Mouse (Mus musculus) liver, postnatal 0 days (tissue): ENCODE results near the gene Itga10. TPM values are rescaled to one million over a fixed set of nuclear protein-coding genes. Genes with fewer than 3 reads are reported as not detected.

Source experiments
- ATAC-seq: fragments of 200-750 bp; cut with Nextera tagmentation; 2 replicates; pipeline ENCODE4 v1.8.0; 2017; ENCODE audit warnings: mild to moderate bottlenecking, moderate library complexity
- DNase-seq: peaks from one replicate; pipeline ENCODE4 v3.0.0-alpha.2; 2016
- H3K27ac ChIP-seq: fragments of 300-500 bp; sonication (generic); 2 replicates; pipeline ENCODE4 v1.5.1; 2014; ENCODE audit warnings: antibody characterized with exemption, moderate library complexity, mild to moderate bottlenecking, low read depth
- H3K27me3 ChIP-seq: fragments of 300-500 bp; sonication (generic); 2 replicates; pipeline ENCODE4 v1.6.1; 2014; ENCODE audit warnings: low read length, control low read depth, mixed read lengths; ENCODE audit not compliant: insufficient read depth
- H3K36me3 ChIP-seq: fragments of 300-500 bp; sonication (generic); replicated peaks from 2 replicates; pipeline ENCODE4 v1.6.1; 2014; ENCODE audit warnings: mild to moderate bottlenecking, control low read depth, low read length, moderate library complexity, mixed read lengths; ENCODE audit not compliant: insufficient read depth
- H3K4me1 ChIP-seq: fragments of 300-500 bp; sonication (generic); 2 replicates; pipeline ENCODE4 v1.6.1; 2014; ENCODE audit warnings: antibody characterized with exemption, mild to moderate bottlenecking, control low read depth; ENCODE audit not compliant: insufficient read depth
- H3K4me2 ChIP-seq: fragments of 300-500 bp; sonication (generic); 2 replicates; pipeline ENCODE4 v1.6.1; 2014; ENCODE audit warnings: low read depth, mild to moderate bottlenecking, low read length, moderate library complexity, mixed read lengths
- H3K4me3 ChIP-seq: fragments of 300-500 bp; sonication (generic); 2 replicates; pipeline ENCODE4 v1.5.1; 2014; ENCODE audit warnings: low read depth, low read length
- H3K9ac ChIP-seq: fragments of 300-500 bp; sonication (generic); replicated peaks from 2 replicates; pipeline ENCODE4 v1.6.1; 2014; ENCODE audit warnings: mild to moderate bottlenecking, moderate library complexity
- H3K9me3 ChIP-seq: fragments of 300-500 bp; sonication (generic); 2 replicates; pipeline ENCODE4 v1.6.1; 2016; ENCODE audit warnings: mild to moderate bottlenecking, control low read depth, low read length, mixed read lengths
- CTCF ChIP-seq: sonication (generic); IDR thresholded peaks from 2 replicates; pipeline ENCODE4 v1.5.1; 2016; ENCODE audit warnings: antibody characterized with exemption, low read depth
- EP300 ChIP-seq: IDR thresholded peaks from 2 replicates; pipeline ENCODE4 v1.6.1; 2016; ENCODE audit warnings: antibody characterized with exemption, low read depth, mild to moderate bottlenecking
- WGBS: fragments of 180-500 bp; shearing (Covaris S2); extraction: QIAGEN DNeasy Blood & Tissue Kit; methylation state at CpG from one replicate; pipeline ENCODE4 v1.1.7; 2014; ENCODE audit not compliant: insufficient replicate concordance; 5-methylcytosine and 5-hydroxymethylcytosine counted together
- polyA plus RNA-seq: library from polyadenylated mRNA; unstranded; fragments of >200 nt; fragmentation: Nextera tagmentation; extraction: Ambion mirVana; gene quantifications from 2 replicates; pipeline ENCODE4 v1.2.1, GENCODE M21; 2015

Itga10 gene
- polyA plus RNA-seq, 1 experiment from 2014 or later, result 0.05 TPM

DNA sequence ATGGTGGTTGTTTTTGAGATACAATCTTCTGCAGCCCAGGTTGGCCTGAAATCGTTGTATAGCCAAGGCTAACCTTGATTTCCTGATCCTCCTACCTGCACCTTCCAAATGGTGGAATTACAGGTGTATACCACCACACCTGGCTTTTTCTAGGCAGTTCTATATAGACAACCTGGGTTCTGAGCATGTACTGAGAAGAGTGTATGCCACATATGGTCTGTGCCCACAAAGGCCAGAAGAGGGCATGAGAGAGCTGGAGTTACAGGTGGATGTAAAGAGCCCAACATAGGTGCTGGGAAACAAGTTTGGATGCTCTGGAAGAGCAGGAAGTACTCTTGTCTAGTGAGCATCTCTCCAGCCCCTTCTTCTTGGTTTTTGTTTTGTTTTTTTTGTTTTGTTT, 21.9 kb downstream of the Itga10 start:
- Histone ChIP-seq H3K36me3 (no peaks in the 10 kb centered on the region), H3K27ac (no peak overlapping the region), H3K9ac (no peak overlapping the region), H3K9me3 (no peaks in the 10 kb centered on the region), H3K4me3 (no peak overlapping the region), H3K4me2 (no peak overlapping the region), H3K4me1 (peaks cover 12% of the 10 kb centered on the region), H3K27me3 (peaks cover 19% of the 10 kb centered on the region)
- TF ChIP-seq CTCF (peak; percentile 72), EP300 (no peak)
- WGBS, result 27% methylated on average over 1 of the region's 1 CpGs
- DNase-seq (peak; percentile 30), ATAC-seq (no peak)

DNA sequence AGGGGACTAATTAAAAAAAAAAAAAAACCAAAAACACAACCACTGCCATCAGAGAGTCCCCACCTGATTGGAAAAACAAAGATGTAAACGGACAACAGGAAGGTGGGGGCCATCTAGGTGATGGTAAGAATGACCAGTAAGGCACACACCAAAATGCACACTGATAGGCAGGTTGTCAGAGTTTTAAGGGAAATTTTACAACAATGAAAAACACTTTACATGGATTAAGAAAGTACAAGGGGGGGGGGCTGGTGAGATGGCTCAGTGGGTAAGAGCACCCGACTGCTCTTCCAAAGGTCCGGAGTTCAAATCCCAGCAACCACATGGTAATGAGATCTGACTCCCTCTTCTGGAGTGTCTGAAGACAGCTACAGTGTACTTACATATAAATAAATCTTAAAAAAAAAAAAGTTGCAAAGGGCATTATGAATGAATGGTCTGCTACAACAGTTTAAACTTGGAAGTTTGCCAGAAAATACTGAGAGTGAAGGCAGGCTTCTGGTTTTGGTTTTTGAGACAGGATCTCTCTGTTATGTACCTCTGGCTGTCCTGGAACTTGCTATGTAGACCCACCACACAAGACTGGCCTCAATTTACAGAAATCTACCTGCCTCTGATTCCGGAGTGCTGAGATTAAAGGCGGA, 23.2 kb downstream of the Itga10 start:
- no peaks in the 10 kb centered on the region for H3K9me3 ChIP-seq
- no peak overlapping the region for H3K4me3 ChIP-seq
- H3K4me2 ChIP-seq, result no peak overlapping the region
- no peaks in the 10 kb centered on the region for H3K36me3 ChIP-seq
- peaks cover 12% of the 10 kb centered on the region for H3K4me1 ChIP-seq
- H3K27me3 ChIP-seq, result peaks cover 19% of the 10 kb centered on the region
- ATAC-seq, result no peak
- WGBS, result 92% methylated on average over 5 of the region's 5 CpGs
- no peak for DNase-seq
- no peak overlapping the region for H3K9ac ChIP-seq
- TF ChIP-seq CTCF, result no peak
- no peak for TF ChIP-seq EP300
- H3K27ac ChIP-seq, result no peak overlapping the region

DNA sequence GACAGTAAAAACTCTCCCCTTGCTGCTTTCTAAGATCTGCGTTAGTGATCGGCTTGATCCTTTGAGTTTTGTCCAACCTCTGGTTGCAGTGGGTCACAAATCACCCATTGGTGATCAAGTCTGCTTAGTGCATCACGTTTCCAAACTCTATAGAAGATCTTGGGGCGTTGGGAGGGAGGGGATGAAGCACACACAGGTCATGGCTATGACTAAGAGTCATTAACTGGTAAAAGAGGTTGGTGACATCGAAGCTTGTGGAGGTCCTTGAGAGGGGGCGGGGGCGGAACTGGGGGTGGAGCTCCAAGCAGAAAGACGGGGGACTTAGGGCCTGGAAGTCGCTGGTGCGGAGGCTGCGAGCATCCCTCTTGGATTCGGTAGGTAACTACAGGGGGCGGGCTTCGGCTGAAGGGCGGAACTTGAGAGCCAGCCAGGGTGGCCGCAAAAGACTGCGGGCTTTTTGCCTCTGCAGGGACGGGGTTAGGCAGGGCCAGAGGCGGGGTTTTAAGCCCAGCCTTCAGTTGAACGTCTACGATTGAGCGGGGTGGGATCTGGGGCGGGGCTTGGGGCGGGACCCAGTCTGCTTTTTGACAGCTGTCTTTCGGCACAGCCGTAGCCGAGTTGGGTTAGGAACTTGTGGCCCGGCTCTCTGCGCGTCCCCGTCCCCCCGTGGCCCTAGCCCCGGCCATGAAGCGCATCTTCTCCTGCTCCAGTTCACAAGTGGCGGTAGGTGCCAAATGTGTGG, 24.5 kb downstream of the Itga10 start, which contains the start of gene Ankrd35:
Gene Ankrd35, plus strand, starts transcription at position 405 of the 742 bp plus-strand sequence.
- Histone ChIP-seq H3K36me3 (no peaks in the 10 kb centered on the region), H3K4me1 (peaks cover 4% of the 10 kb centered on the region), H3K4me3 (peak within 1 kb of the TSS; percentile 42), H3K27ac (no peak within 1 kb of the TSS), H3K9ac (0 out of 2 replicates have a peak within 1 kb of the TSS, but pooled peaks have one; percentile 18), H3K4me2 (peak within 1 kb of the TSS; percentile 78), H3K9me3 (no peaks in the 10 kb centered on the region), H3K27me3 (peaks cover 19% of the 10 kb centered on the region)
- WGBS, result 4% methylated on average over 35 of the region's 35 CpGs
- ATAC-seq (peak; percentile 99), DNase-seq (peak; percentile 90)
- no peak for TF ChIP-seq EP300
- peak; percentile 47 for TF ChIP-seq CTCF

DNA sequence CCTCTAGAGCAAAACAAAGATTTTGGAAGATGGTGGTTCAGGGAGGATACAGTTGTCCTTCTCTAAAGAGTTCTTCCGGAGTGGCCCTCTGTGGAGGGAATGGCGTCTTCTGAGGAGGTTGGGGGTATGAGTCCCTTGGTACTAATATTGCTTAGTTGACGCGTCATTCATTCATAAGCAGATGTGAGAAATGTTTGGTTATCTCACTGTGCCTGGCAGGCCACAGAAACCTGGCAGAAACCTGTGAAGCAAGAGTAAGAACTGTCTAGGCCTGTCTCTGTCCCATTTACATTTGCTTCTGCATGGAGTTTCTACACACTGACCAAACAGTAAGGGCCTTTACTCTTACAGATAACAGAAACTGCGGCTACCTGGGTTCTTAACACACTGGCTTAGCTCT, 26.1 kb downstream of the Itga10 start:
- no peak overlapping the region for H3K4me3 ChIP-seq
- no peak overlapping the region for H3K4me2 ChIP-seq
- no peaks in the 10 kb centered on the region for H3K36me3 ChIP-seq
- H3K4me1 ChIP-seq, result peaks cover 4% of the 10 kb centered on the region
- H3K9me3 ChIP-seq, result no peaks in the 10 kb centered on the region
- peaks cover 19% of the 10 kb centered on the region for H3K27me3 ChIP-seq
- no peak for DNase-seq
- WGBS, result 88% methylated on average over 5 of the region's 5 CpGs
- no peak for ATAC-seq
- TF ChIP-seq EP300, result no peak
- no peak for TF ChIP-seq CTCF
- H3K27ac ChIP-seq, result no peak overlapping the region
- H3K9ac ChIP-seq, result no peak overlapping the region

DNA sequence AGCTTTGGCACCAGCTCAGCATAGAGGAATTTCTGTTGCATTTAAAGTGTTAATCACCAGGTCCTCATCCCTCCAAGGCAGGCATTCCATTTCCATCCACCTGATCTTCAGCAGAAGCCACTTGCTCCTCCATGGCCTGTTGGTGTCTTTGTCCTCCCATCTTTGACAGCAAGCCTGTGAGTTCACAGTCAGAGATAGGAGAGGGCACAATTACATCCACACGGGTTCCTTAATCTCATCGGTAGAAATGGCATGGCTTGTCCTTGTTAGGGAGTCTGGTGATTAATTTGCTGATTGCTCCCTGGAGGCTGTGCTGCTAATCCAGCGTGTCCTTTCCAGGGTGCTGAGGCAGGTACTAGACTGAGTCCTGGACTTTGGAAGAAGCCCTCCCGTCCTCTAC, 28.1 kb downstream of the Itga10 start:
- Histone ChIP-seq H3K9me3 (no peaks in the 10 kb centered on the region), H3K36me3 (no peaks in the 10 kb centered on the region), H3K9ac (no peak overlapping the region), H3K27ac (no peak overlapping the region), H3K27me3 (peaks cover 19% of the 10 kb centered on the region), H3K4me3 (no peak overlapping the region), H3K4me2 (no peak overlapping the region), H3K4me1 (peaks cover 4% of the 10 kb centered on the region)
- 72% methylated on average over 4 of the region's 4 CpGs for WGBS
- no peak for DNase-seq
- ATAC-seq, result no peak
- TF ChIP-seq CTCF (no peak), EP300 (no peak)

DNA sequence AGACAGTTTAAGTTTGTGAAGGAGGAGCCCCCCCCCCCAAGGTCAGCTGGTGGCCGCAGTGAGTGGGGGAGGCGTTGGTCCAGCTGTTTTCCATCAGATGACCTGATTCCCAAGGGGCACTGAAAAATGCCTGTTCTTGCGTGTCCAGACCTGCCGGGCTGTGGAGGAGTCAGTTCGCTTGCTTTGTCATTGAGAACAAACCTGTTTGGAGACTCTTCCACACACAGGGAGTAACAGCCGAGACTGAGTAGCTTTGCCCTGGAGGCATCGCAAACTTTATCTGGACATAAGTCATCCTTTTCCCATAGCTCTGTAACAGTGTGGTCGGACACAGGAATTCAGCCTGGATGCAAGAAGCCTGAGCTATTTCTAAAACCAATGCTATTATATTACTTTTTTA, 29.1 kb downstream of the Itga10 start:
- no peaks in the 10 kb centered on the region for H3K36me3 ChIP-seq
- no peak overlapping the region for H3K9ac ChIP-seq
- peaks cover 16% of the 10 kb centered on the region for H3K27me3 ChIP-seq
- H3K4me2 ChIP-seq, result no peak overlapping the region
- 73% methylated on average over 8 of the region's 8 CpGs for WGBS
- no peak overlapping the region for H3K4me3 ChIP-seq
- no peak overlapping the region for H3K27ac ChIP-seq
- TF ChIP-seq EP300 (no peak), CTCF (no peak)
- peaks cover 4% of the 10 kb centered on the region for H3K4me1 ChIP-seq
- DNase-seq (no peak), ATAC-seq (no peak)
- no peaks in the 10 kb centered on the region for H3K9me3 ChIP-seq
